Mouse (Mus musculus): ENCODE data around the gene Hsf2bp. TPM values are rescaled to one million over a fixed set of nuclear protein-coding genes. Genes with fewer than 3 reads are reported as not detected.

Hsf2bp gene
- total RNA-seq, 1 experiment from 2014 or later, result 1.2 TPM

DNA sequence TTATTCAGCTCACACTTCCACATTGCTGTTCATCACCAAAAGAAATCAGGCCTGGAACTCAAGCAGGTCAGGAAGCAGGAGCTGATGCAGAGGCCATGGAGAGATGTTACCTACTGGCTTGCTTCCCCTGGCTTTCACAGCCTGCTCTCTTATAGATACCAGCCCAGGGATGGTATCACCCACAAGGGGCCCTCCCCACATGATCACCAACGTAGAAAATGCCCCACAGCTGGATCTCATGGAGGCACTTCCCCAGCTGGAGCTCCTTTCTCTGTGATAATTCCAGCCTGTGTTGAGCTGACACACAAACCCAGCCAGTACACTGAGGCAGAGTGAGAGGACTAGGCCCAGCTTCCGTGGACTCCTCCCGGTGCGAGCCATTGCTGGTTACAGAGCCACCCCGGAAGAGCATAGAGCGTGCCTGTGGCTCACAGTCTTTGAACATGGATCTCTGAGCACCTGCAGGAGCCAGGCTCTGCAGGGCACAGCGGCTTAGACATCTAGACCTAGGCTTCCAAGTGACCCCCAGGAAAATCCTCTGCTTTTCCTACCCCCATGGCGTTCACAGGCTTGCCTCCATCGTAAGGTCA is 130.9 kb downstream of the Hsf2bp start:
- DNase-seq, result no peak

DNA sequence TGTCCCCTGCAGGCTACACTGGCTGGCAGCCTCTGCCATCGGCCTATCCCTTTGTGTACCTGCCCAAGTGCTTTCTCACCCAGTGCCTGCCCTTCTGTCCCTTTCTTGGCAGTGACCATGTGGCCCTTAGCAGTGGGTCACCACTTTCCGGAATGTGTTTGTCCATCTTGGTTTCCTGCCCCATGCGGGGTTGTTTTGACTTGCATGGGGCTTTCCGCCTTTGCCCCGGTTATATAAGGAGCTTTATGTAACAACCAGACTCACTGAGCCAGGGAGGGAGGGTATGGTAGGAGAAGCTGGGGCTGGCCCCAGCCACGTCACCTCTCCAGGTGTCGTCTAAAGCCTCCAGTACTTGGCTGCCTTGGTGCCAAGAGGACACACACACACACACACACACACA is 132.1 kb downstream of the Hsf2bp start:
- DNase-seq, result no peak

DNA sequence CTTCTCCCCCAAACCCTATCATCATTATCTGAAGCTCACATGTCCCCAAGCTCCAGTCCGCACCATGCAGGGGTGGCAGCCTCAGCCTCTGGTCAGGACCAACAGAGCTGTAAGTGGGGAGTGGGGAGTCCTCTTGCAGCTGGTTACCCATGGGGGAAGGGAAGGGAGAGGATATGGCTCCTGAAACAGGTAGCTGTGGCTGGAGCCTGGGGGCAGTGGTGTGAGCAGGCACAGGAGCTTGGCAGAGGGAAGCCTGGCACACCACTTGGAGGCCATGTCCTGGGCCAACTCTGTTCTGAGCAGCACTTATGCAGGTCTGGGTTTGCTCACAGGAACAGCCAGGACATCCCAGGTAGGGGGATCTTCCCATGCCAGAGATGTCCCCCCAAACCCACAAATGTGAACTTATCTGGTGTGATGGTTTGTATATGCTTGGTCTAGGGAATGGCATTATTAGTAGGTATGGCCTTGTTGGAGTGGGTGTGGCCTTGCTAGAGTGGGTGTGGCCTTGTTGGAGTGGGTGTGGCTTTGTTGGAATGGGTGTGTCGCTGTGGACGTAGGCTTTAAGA is 133.4 kb downstream of the Hsf2bp start:
- DNase-seq, result no peak

DNA sequence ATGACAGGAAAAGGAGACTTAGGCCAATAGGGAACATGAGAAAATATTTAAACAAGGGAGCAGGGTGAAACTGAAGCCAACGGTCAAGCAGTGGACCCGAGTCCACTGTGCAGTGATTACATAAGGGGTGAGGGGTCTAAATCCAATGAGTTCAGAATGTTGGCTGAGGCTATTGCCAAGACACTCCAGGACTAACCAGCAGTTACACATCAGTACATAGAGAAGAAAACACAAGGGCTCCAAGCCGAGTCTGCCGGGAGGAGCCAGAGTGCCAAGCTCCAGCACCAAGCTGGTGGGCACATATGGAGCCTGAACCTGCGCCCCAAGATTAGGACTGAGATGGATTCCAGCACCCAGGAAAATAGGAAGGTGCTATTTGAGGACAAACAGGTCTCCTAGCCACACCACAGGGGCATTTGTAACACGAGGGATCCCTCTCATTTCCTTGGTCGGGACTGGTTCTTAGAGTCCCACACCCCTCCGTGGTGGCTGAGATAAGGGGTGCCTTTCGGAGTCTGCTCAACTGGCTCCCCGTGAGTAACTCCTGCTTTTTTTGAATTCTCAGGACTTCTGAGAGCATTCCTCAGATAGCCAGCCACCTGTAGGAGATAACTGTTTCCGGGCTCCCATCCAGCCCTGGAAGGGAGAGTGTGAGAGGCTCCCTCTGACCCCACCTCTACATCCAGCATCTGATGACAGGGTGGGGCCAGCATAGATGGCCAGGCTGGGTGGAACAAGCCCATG is 134.5 kb downstream of the Hsf2bp start:
- DNase-seq, result no peak

DNA sequence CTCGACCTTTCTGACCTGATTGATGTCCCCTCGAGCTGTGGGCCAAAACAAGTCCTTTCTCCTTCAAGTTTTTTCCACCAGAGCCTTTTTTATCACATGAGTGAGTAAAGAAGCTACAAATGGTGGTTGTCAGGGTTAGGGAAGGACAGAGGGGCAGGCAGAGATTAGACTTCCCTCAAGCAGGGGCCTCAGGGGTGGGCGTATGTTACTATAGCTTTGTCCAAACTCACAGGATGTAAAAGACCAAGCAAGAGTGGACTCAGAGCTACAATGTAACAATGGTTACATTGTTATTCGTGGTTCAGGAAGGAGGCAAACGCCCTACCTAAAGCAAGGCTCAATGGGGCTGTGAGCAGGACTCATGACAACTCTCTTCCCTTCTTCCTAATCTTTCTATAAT is 137.2 kb downstream of the Hsf2bp start:
- no peak for DNase-seq

DNA sequence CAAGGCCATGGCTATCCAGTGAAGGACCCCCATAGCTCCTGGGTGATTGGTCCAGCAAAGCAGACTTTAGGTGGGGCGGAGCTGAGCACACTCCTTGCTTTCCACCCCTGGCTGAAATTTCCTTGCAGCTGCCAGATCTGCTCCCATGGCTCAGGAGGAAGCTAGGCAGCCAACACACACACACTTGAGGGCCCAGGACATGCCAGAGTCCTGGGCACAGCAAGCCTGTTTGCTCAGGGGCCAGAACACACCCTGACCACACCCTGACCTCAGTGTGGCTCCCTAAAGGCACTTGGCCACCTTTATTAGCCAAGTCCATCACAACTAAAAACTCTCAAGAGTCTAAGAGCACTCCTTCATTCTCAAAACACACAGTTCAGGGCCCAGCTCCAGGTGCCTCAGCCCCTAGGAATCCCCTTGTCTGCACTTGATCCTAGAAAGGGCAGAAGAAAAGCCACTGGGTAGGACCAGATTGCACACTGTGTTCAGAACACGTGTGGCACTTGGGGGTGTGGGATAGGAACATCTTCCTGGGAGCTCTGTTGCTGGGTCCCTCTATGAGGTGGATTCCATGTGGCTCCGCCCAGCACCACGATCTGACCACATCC is 138.9 kb downstream of the Hsf2bp start:
- no peak for DNase-seq

DNA sequence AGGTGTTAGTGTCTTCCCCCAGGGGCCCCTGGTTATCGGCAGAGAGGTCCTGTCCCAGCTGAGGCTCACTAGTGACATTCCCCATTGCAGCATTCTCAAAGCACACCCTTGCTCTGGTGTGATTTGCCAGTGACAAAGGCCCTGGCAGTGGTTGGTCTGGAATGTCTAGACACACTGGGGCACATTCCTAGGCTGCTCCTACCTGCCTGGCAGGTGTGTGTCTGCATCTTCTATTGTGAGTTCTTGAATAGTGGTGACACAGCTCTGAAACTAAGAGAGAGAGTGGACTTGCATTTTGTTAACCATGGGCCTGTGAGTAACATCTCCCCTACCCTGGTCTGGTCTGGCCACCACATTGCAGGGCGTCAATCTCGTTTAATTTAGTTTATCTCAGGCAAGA is 139.4 kb downstream of the Hsf2bp start:
- DNase-seq, result no peak

DNA sequence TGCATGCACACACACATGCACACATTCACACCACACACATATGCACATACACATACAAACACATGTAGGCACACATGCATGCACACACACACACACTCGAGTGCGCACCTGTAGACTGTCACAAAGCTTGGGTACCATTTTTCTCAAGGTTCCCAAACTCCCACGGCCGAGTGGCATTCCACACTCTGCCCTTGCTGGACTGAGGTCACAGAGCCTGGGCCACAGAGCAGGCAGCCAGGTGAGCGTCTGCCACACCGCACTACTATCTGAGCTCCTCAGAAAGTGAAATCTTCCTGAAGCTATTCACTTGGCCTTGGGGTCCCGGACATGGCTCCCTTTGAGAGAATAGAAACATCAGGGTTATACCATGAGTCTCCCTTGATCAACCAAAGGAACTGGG is 139.8 kb downstream of the Hsf2bp start:
- DNase-seq, result no peak

Other genes starting within 250 kb of the Hsf2bp start
- 16.0 and 28.2 TPM in 2 replicates for gene Sik1, start 180.5 kb downstream of the Hsf2bp start, total RNA-seq (2021)
- gene Rrp1b, start 249 bp downstream of the Hsf2bp start, total RNA-seq (2021), result 27.5 and 29.5 TPM in 2 replicates
- gene Notch3, start 130.5 kb upstream of the Hsf2bp start, total RNA-seq (2021), result 11.3 and 11.8 TPM in 2 replicates
- gene Ephx3, start 153.2 kb upstream of the Hsf2bp start, total RNA-seq (2021), result not detected in 2 replicates
- gene Brd4, start 248.4 kb upstream of the Hsf2bp start, total RNA-seq (2021), result 122 and 143 TPM in 2 replicates

All from adrenal gland, postnatal 25 days (tissue).